Mouse (Mus musculus) T-helper 1 cell (primary cell): ENCODE measurements at regions not wholly inside any gene's neighbourhood (a gene's known extent, or its start where the extent isn't known, plus 50 kb on each side); places are given as distances from the start of the nearest gene placed in this dataset.

Experiments
- in situ Hi-C: fragments of 300-600 bp; cut with MboI, MseI; formaldehyde crosslinking; loops from one replicate; pipeline ENCODE4 v1.15.1; 2025; ENCODE audit warnings: high pct_unique_total_duplicates

DNA sequence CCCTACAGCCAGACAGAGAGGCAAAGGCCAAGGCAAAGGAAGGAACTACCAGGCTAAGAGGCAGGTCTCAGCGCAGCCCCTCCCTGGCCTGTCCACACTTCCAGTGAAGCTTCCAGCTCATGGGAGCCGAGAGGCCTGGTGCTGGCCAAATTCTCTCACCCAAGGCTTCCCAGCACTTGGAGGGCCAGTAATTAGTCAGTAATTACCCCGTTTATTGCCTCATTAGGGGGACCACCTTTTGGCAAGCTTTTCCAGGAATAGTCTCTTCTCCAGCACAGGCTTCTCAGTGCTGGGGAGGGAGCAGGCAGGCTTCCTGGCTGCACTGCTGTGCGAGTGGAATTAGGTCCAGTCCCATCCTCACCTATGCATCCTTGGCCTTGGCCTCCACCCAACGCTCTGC is 252.8 kb upstream of the Nxpe4 start:
- in situ Hi-C loops = no loop called here

DNA sequence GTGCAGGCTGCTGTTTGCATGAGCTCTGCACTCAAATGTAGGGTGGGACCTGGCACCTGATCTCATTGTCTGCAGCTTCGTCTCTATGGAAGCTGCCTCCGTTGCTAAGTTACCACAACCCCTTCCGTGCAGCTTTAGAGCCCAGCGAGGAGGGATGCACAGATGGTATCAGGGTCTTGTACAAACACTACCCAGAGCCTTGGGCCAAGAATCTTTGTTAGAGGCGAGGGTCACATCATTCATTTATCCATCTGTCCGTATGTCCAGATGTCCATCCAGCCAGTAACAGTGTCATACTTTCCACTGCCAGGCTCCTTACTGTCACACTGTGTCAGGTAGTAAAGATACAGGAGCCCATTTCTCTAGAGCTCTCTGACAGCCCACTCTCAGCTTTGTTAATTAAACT is 251.3 kb upstream of the Nxpe4 start:
- in situ Hi-C loops = no loop called here

DNA sequence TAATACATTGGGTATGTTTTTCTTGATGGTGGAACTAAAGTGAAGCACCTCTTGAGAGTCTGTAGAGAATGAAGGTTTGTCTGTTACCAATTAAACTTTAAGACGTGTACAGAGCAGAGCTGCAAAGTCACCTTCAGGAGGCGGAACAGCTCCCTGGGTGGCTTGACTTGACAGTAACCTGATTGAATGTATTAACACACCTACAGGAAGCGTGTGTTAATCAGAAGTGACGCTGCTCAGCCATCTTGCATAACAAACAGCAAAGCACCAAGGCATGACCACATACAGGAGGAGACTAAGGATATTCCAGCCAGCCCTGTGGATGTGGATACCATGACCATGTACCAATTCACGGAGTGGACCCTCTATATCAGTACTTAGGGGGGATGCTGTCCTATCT is 249.0 kb upstream of the Nxpe4 start:
- in situ Hi-C loops = no loop called here

DNA sequence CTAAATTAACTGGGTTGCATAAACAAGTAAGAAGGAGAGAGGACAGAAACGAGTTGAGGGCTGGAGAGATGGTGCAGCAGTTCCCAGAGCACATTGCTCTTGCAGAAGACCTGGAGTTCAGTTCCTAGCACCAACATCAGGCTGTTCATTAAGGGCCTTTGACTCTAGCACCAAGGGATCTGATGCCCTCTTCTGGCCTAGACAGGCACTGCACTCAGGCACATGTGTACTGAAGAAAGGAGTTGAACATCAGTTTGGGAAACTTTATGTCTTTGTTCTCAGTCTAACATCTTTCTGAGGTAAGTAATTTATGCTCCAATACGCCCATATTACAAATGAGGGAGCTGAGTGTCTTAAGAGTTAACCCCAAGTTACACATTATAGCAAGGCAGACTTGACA is 226.5 kb upstream of the Nxpe4 start:
- in situ Hi-C loops = no loop called here

DNA sequence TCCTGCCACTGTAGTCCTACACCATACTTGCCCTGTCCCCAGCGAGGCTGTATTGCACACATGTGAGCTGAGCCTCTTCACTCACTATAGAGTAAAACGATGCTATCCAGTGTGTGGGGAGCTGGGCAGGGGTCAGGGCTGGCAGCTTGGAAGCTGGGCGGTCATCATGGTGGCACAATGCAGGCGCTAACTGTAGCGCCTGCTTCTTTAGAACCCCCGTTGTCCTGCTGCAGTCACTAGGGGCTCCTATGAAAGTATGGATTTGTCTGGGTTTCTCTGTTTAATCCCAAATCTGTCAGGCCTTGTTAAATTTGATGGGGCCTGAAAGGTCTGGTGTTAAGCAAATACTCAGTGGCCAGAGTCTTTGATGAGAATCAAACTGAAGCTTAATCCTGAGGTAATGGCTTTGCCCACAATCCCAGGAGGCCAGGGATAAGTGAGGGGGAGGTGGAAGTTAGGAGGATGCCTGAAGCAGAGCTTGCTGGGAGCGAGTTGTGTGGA is 225.8 kb upstream of the Nxpe4 start:
- in situ Hi-C loops = no loop called here

DNA sequence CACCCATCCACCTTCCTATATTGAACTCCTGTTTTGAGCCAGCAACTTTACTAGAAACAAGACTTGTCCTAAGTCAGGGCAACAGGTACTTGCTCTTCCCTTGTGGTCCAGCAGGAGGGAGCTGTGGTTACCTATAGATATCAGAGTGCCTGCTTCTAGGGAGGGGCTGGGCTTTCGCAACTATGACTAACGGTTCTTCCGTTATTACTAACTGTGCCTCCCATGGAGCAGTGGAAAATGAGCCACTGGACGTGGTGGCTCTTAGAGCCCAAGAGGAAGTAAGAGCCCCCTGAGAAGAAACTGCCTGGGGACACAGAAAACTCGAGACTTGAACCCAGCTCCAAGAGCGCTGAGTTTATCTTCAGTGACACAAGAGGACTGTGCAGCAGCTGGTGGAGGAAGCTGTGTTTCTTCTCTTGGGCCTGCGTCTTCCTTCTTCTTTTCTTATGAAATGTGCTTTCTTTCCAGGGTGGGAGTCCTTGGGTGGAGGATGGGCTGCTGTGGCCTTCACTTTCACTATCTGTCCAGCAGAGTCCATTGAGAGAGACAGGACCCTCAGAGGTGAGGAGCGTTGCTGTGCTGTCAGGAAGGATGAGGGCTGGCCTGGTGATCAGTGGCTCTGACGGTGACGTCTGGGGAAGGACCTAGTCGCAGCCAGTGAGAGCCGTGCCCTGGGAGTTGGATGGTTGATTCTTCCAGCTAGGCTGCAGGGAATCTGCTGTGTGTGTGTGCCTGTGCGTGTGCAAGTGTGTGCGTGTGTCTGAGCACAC is 222.7 kb upstream of the Nxpe4 start:
- in situ Hi-C loops = no loop called here

DNA sequence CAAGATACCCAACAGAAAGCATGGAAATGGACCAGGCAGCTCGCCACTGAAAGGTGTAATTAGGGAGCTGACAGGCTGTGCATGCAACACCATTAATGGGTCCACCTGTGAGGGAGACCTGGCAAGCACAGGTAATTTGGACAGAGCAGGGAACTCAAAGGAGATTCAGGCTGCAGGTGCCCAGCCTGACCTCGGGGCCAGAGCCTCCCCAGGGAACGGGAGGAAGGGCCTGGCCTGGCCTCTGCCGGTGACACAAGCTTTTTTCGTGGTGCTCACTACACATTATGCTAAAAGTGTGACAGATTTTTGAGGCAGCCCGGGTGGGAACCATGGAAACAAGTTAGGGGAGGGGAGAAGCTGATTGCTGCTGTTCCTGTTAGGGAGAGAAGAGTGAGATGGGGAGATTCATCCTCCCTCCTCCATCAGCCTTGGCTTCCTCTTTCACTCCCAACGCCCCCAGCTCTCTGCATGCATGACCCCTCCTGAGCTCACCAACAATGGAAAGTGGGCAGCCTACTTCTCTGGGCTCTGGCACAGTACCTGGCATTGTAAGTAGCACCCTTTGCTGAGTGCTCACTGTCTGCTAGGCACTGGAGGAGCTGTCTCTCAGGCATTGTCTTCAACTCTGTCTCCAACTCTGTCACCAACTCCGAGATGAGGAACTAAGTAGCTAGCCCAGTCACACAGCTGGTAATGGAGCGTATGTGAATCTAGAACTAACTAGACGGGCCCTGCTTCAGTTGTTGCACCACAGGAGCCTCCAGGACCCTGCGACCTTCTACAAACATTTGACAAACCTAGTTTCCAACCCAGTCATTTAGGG is 218.9 kb upstream of the Nxpe4 start:
- in situ Hi-C loops = no loop called here

DNA sequence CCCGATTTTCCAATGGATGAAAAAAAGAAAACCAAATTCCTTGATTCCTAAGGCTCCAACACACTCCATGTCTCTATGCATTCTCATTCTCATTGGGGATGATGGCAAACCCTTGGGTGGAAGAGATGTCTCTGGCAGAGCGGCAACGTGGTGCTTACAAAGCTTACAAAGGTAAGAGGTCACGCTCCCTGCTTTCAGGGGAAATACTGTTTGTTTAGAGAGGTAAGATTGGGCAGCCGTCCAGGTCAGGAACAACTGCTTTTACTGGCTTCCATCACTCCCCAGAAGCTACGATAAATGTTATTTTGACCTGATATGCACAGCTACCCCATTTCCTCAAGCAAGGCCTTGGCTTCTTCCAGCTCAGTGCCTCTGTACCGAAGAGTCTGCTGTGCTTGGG is 215.6 kb upstream of the Nxpe4 start:
- in situ Hi-C loops = no loop called here

DNA sequence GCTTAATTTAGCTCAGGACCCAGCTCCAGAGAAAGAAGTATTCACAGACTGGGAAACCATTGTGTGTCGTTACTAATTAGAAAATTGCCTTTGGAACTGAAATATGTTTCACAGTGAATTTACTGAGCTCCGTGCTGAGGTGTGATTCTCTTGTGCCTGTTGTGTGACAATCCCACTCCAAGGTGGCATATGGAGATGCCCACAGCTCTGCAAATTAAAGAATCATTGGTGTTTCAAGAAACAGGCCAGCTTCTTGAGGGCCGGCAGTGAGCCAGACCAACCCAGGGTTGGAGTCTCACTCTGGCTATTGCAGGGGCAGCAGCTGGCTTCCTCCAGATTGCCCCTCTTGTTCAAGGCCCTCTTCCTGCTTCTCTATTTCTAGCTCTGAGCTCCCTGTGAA is 203.9 kb upstream of the Nxpe4 start:
- in situ Hi-C loops = no loop called here

DNA sequence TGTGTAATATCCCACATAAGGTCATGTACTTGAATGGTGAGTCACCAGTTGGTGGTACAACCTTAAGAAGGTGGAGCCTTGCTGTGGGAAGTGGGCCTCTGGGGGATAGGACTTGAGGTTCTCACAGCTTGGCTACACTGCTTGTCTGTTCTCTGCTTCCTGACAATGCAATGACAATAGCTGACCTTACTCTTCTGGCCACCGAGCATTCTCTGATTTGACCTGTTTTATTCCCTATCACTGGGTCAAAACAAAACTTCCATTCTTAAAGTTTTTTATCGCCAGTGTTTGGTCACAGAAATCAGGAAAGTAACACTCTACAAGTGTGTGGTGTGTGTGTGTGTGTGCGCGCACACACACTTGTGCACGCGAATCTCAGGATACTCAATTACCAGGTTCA is 203.0 kb upstream of the Nxpe4 start:
- in situ Hi-C loops = no loop called here

DNA sequence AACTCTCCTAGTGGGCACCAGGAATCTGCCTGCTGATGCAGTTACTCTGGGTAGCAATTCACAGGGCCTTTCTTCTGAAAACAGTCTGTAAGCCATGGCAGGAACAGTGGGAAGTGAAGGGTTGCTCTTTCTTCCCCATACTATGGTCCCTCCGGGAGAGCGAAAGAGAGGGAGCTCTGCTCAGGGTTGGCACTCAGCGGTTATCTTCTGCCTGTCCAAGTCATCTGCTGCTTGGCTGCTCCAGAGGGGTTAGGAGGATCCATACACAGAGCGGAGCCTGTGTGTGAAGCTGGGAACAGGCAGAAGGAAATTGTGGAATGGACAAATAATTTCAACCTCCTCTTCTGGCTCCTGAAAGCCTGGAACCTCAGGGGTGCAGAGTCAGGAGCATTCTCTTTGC is 200.6 kb upstream of the Nxpe4 start:
- in situ Hi-C loops = no loop called here

DNA sequence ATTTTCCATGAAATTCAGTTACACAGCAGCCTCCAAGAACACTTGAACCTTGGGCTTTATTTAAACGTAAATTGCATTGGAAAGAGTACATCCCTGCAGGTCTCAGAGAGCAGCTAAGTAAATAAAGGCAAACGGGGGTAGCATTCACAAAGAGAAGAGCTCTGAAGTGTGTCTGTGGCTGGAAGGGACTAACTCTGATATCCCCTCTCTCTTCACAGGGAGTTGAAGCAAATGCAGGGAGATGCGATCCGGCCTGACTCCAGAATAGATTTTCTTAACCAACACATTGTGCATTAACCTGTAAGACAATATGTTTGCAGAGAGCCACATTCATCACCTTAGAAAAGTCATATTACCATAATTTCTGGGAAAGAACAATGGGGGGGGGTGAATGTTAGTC is 199.7 kb upstream of the Nxpe4 start:
- in situ Hi-C loops = no loop called here

DNA sequence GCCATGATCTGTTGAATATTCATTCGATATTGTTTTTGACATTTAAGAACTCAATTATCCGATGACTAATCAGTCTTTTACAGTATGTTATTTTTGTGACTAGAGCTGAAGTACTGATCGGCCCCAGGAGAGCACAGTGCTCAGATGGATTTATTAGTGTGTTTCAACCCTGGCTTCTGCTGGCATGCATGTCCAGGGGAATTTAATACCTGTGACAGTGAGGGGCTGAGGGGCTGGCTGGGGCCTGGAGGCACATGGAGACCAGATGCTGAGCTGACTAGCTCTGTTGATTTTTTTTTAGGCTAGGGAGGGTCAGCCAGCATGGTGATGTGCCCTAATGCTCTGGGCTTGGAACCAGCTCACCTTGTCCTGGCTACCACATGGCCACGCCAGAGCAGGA is 199.2 kb upstream of the Nxpe4 start:
- in situ Hi-C loops = no loop called here

DNA sequence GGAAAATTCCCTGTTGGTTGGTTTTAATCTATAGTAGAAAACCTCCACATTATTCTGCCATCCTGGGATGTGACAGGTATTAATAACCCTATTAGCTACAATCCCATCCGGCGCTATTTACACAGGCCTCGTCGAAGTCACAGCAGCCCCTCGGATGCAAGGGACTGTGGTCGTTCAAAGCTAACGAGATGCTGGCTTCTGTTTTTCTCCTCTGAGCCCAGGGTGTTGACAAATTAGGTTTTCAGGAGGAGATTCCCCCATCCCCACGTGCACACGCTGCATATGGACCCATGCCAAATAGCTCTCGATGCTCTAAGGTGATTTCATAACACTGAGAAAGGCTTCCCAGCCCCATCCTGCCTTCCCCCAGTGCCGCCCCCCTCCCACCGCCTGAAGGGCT is 188.7 kb upstream of the Nxpe4 start:
- in situ Hi-C loops = no loop called here

DNA sequence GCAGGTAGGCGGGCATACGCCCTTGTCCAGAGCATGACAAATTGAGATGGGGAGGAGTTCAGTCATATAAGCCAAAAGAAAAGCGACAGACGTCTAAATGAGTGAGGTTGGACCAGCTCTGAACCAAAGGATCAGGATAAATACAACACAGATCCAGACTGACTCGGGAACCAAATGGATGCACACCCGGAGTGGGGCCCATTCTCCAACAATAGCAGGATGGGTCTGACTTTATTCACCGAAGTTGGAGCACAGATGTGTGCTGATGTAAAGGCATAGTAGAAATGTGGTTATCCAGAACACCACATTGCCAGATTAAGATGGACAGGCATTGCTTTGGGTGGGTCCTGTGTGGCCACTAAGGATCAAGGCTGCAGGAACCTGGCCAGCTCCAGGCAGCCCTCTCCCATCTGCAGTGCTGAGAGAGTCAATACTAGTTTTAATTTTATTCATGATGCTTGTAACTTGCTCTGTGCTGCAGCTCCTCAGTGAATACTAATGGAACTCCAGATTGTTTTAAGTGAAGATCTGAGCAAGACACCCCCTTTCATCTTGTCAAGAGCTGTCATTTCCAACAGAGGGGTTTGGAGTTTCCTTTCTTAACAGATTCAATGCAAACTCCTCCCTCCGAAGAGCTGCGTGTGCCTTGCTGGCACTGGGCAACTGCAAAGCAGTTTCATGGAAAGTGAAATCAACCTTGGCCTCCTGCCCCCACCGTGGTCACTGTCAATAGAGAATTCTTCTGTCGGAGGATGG is 176.3 kb upstream of the Nxpe4 start:
- in situ Hi-C loops = loop anchor here (10.0 kb wide), 1 partner anchor 189 kb away; no protein-coding TSS in a partner anchor

DNA sequence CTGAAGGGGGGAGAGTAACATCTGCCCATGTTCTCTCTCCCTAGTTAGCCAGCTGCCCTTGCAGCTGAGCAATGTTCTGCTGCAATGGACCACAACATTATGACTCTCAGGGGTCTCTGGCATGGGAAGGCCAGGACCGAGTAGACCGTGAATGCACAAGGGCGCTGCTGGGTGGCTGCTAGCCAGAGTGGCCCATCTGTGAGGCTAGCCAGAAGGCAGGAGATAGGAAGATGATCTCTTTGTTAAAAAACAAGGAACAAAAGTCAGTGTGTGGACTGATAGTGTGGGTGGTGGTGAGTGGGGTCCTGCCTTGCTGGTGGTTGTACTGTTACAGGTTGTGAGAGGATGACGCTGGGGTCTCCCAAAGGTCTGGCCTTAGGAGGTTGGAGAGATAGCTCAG is 174.6 kb upstream of the Nxpe4 start:
- in situ Hi-C loops = loop anchor here (10.0 kb wide), 1 partner anchor 188 kb away; no protein-coding TSS in a partner anchor

DNA sequence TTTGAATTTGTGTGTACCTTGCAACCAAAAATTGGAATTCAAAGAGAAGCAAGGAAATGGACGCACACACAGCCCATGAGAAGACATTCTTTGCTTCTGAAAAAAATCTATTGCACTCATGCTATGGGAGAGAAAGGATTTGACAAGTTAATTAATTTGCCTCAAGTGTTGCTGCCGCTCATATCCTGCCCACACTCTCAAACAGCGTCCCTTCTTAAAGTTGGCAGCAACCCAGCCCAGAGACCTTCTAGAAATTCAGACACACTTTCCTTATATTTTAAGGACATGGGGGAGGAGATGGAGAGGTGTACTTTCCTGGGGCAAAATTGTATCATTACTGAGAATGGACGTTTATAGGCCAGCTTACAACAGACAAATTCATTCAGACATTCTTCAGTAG is 167.2 kb upstream of the Nxpe4 start:
- in situ Hi-C loops = no loop called here

DNA sequence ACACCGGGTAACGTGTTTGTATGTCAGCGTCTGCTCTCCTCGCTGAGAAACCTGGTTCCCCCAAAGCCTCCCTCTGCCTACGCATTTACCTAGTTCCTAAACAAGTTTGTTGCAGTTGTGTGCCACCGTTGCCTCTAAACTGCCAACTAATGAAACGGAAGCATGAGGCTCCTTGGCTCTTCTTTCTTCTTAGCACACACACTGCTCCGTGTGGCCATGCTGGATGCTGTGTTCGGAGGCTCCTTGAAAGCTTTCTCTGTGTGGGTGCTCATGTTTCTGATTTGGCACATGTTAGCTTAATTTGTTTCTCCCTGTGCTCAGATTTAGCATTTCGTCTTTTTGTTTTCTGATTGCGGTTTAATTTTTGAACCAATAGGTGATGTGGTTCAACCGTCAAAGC is 162.2 kb upstream of the Nxpe4 start:
- in situ Hi-C loops = no loop called here

DNA sequence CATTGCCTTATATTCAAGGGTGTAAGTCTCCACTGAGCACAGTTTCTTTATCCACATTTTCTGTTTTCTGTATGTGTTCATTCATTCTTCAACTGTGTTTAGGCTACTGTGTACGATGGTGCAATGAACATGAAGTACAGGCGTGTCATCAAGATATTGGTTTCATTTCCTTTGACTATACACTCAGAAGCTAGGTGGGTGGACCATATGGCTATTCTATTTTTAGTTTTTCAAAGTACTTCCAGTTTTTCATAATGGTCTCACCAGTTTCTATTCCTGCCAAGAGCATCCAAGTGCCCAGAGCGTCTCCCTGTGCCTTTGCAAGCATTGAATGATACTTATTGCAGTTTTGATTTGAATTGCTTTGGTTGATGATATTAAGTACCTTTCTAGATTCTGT is 132.8 kb upstream of the Nxpe4 start:
- in situ Hi-C loops = no loop called here

DNA sequence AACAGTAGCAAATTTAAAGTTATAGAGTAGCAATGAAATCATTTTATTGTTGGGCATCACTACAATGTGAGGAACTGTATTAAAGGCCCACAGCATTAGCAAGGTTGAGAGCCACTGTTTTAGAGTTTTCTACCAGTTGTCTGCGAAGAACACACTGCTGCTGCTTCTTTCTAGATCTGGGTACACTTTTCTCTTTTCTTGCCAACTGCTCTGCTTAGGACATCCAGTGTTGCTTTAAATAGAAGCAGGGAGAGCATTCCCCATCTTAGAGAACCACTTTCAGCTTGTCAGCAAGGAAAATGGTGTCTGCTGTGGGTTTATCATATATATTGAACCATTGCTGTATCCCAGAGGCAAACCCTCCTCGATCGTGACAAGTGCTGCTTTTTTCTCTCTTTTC is 131.0 kb upstream of the Nxpe4 start:
- in situ Hi-C loops = no loop called here

DNA sequence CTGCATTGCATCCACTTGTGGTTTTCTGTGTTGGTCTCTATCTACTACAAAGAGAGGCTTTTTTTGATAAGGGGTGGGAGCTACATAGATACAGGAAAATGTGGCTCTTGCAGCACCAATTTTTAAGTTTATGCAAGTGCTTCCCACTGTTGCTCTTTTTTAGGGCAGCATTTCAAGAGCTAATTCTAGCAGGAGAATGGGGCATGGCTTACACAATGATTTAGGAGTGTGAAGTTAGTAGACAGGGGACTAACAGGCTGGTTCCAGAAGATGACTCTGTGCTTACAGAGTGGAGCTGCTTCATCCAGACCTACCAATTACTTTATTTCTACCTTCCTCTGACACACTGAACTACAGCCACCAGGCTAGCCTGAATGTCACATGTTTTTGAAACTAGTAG is 125.9 kb upstream of the Nxpe4 start:
- in situ Hi-C loops = no loop called here

DNA sequence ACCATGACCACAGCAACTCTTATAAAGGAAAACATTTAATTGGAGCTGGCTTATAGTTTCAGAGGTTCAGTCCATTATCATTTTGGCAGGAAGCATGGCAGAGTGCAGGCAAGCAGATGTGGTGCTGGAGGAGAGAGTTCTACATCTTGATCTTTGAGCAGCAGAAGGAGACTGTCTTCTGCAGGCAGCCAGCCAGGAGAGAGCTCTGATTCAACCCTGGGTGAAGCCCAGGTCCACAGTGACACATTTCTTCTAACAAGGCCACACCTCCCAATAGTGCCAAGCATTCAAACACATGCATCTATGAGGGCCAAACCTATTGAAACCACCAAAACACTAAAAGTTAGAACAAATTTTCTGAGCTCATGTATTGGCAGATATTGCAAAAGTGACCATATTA is 117.0 kb upstream of the Nxpe4 start:
- in situ Hi-C loops = no loop called here
